Mouse (Mus musculus) bone marrow, adult 2 months (tissue): ENCODE data around the gene Kctd8.

Experiments used
- CTCF ChIP-seq: fragments of 200-500 bp; IDR thresholded peaks from 2 replicates; pipeline ENCODE4 v1.5.1; 2011; ENCODE audit warnings: low read length, control low read depth; ENCODE audit not compliant: control insufficient read depth, insufficient read depth
- POLR2A ChIP-seq: fragments of 200-500 bp; IDR thresholded peaks from 2 replicates; pipeline ENCODE4 v1.6.1; 2011; ENCODE audit warnings: low read depth, mild to moderate bottlenecking, control low read depth, low read length, borderline replicate concordance; ENCODE audit not compliant: control insufficient read depth

- TF ChIP-seq POLR2A (no peak), CTCF (no peak)
Observed at GRCm38 (mm10) chr5:69301665-69302064, 39.8 kb downstream of the Kctd8 start.
